Comparison of ENCODE assay signal across 8 mouse cellular contexts in the genomic region with DNA sequence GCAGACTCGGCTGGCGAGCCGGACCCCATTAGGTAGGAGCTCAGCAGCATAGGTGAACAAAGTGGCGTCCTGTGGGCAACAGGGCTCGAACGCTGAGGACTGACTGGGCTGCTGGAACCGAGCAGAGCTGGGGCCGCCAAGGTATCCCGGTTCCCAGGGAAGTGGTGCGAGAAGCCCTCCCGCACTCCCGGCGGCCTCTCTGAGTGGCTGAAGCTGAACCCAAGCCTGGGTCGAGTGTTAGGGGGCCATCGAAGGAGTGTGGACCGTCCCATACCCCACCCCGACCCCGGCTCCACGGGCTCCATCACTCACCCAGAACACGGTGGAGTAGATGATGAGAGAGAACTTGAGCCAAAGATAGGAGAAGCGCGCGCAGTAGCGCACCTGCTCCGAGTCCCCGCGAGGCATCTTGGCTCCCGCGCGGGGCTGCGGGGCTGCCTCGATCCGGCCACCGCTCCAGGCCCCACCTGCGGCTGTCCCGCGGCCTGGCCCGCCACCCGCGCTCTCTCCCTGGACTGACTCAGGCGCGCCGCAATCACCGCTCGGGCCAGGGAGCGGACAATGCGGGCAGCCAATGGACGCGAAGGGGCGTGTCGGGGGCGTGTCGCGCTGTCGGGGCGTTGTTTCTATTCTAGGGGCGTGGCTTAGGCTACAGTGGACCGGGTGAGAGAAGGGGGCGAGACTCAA. TPM values are rescaled to one million over a fixed set of nuclear protein-coding genes. Genes with fewer than 3 reads are reported as not detected.
A peak's percentile ranks its signal among the peaks of the same experiment; 100 is the strongest.
DNase-seq lines count a peak whose midpoint lies in the region; ATAC-seq lines count a peak whose summit lies in the region.

A gene (minus strand): TSS at position 544 of the 687 bp plus-strand sequence.

- peak within 1 kb of the TSS; percentile 55 for H3K9ac ChIP-seq in embryonic facial prominence, embryonic 12.5 days
- H3K9ac ChIP-seq in midbrain, embryonic 13.5 days (replicated peaks): peak within 1 kb of the TSS; percentile 71

- H3K4me1 ChIP-seq in embryonic facial prominence, embryonic 12.5 days: peaks cover 12% of the 10 kb centered on the region
- peaks cover 31% of the 10 kb centered on the region for H3K4me1 ChIP-seq in limb, embryonic 10.5 days
- peaks cover 7% of the 10 kb centered on the region for H3K4me1 ChIP-seq in midbrain, embryonic 13.5 days (replicated peaks)

- WGBS in embryonic facial prominence, embryonic 12.5 days: under 1% methylated on average over 59 of the region's 59 CpGs
- WGBS in limb, embryonic 10.5 days: under 1% methylated on average over 59 of the region's 59 CpGs
- under 1% methylated on average over 59 of the region's 59 CpGs for WGBS in midbrain, embryonic 13.5 days

- no peaks in the 10 kb centered on the region for H3K36me3 ChIP-seq in embryonic facial prominence, embryonic 12.5 days
- no peaks in the 10 kb centered on the region for H3K36me3 ChIP-seq in limb, embryonic 10.5 days
- H3K36me3 ChIP-seq in midbrain, embryonic 13.5 days: no peaks in the 10 kb centered on the region

- peak within 1 kb of the TSS; percentile 56 for H3K4me3 ChIP-seq in embryonic facial prominence, embryonic 12.5 days
- H3K4me3 ChIP-seq in limb, embryonic 10.5 days: peak within 1 kb of the TSS; percentile 68
- peak within 1 kb of the TSS; percentile 53 for H3K4me3 ChIP-seq in midbrain, embryonic 13.5 days (replicated peaks)

- H3K9me3 ChIP-seq in embryonic facial prominence, embryonic 12.5 days: no peaks in the 10 kb centered on the region
- no peaks in the 10 kb centered on the region for H3K9me3 ChIP-seq in limb, embryonic 10.5 days (replicated peaks)
- H3K9me3 ChIP-seq in midbrain, embryonic 13.5 days: no peaks in the 10 kb centered on the region

- H3K27me3 ChIP-seq in embryonic facial prominence, embryonic 12.5 days: 0 out of 2 replicates have a peak, but pooled peaks cover 11% of the 10 kb centered on the region
- H3K27me3 ChIP-seq in limb, embryonic 10.5 days (ENCODE audit: low read depth, poor library complexity, severe bottlenecking): peaks cover 26% of the 10 kb centered on the region
- H3K27me3 ChIP-seq in midbrain, embryonic 13.5 days: peaks cover 13% of the 10 kb centered on the region

- no peak within 1 kb of the TSS for H3K27ac ChIP-seq in embryonic facial prominence, embryonic 12.5 days
- peak within 1 kb of the TSS; percentile 84 for H3K27ac ChIP-seq in limb, embryonic 10.5 days
- H3K27ac ChIP-seq in midbrain, embryonic 13.5 days: no peak within 1 kb of the TSS

- DNase-seq in adrenal gland, postnatal 4 days (ENCODE audit: low spot score in 2 of 2): peak; percentile 86 to 91
- peak; percentile 99 for DNase-seq in heart, adult 11 months
- peak; percentile 97 for DNase-seq in kidney, adult 18-20 months
- peak; percentile 100 for DNase-seq in limb, embryonic 10.5 days (ENCODE audit: low spot score)
- DNase-seq in spleen, adult 12 weeks (ENCODE audit: low spot score): peak; percentile 83

- peak; percentile 96 for ATAC-seq in embryonic facial prominence, embryonic 12.5 days (ENCODE audit: insufficient number of reproducible peaks, insufficient read depth, low FRiP score, low TSS enrichment)
- ATAC-seq in midbrain, embryonic 13.5 days: peak; percentile 97
- no peak for ATAC-seq in activated CD4-positive, CD25-positive, alpha-beta regulatory T cell, adult 4 months

- peak within 1 kb of the TSS; percentile 93 for H3K4me2 ChIP-seq in embryonic facial prominence, embryonic 12.5 days (replicated peaks)
- peak within 1 kb of the TSS; percentile 92 for H3K4me2 ChIP-seq in midbrain, embryonic 13.5 days (replicated peaks)

RNA-seq across cellular contexts. Expression of the gene that starts here (rescaled TPM):
- total RNA-seq in adrenal gland, postnatal 4 days (2021): 10 to 100 TPM; 29.4 to 37.0 TPM
- polyA plus RNA-seq in embryonic facial prominence, embryonic 12.5 days (2016; fragmentation: Nextera tagmentation; extraction: Ambion mirVana): 19.0 and 19.5 TPM in 2 replicates
- 15.1 and 18.5 TPM in 2 replicates for polyA plus RNA-seq in limb, embryonic 10.5 days (2016; fragmentation: Nextera tagmentation; extraction: Ambion mirVana)
- 15.0 and 18.7 TPM in 2 replicates for polyA plus RNA-seq in midbrain, embryonic 13.5 days (2015; fragmentation: Nextera tagmentation; extraction: Ambion mirVana)
- polyA plus RNA-seq in activated CD4-positive, CD25-positive, alpha-beta regulatory T cell, adult 4 months (2017; shearing (Covaris generic)): under 1 TPM in 1 of 2 experiments, not detected in 1; 0.15 TPM

Comparison
In these comparisons a context has a peak if more than half of its experiments do, and no peak if none do; other contexts are left out.
1. RNA of the gene that starts here (polyA plus RNA-seq): 19.0 to 19.5 TPM in embryonic facial prominence, embryonic 12.5 days, 15.1 to 18.5 TPM in limb, embryonic 10.5 days and 15.0 to 18.7 TPM in midbrain, embryonic 13.5 days; 0.15 TPM in activated CD4-positive, CD25-positive, alpha-beta regulatory T cell, adult 4 months; every median in the first group is over 10 times any median in the second.
2. Peak in every context shown above with its lines, with median percentiles within 50 percentile points of each other: DNase-seq and H3K4me3 ChIP-seq.